Mouse (Mus musculus): ENCODE measurements around the gene Plekhg3. TPM values are rescaled to one million over a fixed set of nuclear protein-coding genes. Genes with fewer than 3 reads are reported as not detected.
A peak's percentile ranks its signal among the peaks of the same experiment; 100 is the strongest.

Plekhg3 gene
- total RNA-seq, 2 experiments from 2014 or later, result 13.6 to 18.5 TPM

- no peak for DNase-seq
These were observed 21.6 kb downstream of the Plekhg3 start for GRCm38 (mm10) chr12:76552321-76552720.

- no peak for DNase-seq
These were observed 22.3 kb downstream of the Plekhg3 start for GRCm38 (mm10) chr12:76552958-76553357.

GRCm38 (mm10) chr12:76553917-76554316 is 23.2 kb downstream of the Plekhg3 start:
- no peak for DNase-seq

- no peak for DNase-seq
These were observed 23.7 kb downstream of the Plekhg3 start for GRCm38 (mm10) chr12:76554392-76554791.

- DNase-seq, result no peak
These were observed 24.2 kb downstream of the Plekhg3 start for GRCm38 (mm10) chr12:76554871-76555386.

- DNase-seq, result no peak
These were observed 25.5 kb downstream of the Plekhg3 start for GRCm38 (mm10) chr12:76556187-76556586.

- no peak for DNase-seq
These were observed 26.2 kb downstream of the Plekhg3 start for GRCm38 (mm10) chr12:76556745-76557389.

GRCm38 (mm10) chr12:76558206-76558605 is 27.5 kb downstream of the Plekhg3 start:
- DNase-seq, result no peak

- no peak for DNase-seq
These were observed 31.5 kb downstream of the Plekhg3 start for GRCm38 (mm10) chr12:76562196-76562595.

- no peak for DNase-seq
These were observed 35.6 kb downstream of the Plekhg3 start for GRCm38 (mm10) chr12:76566284-76566683.

GRCm38 (mm10) chr12:76570221-76570940 is 39.7 kb downstream of the Plekhg3 start:
- no peak for DNase-seq

GRCm38 (mm10) chr12:76571266-76571665 is 40.6 kb downstream of the Plekhg3 start:
- no peak for DNase-seq

GRCm38 (mm10) chr12:76572261-76573251 is 41.9 kb downstream of the Plekhg3 start:
- DNase-seq, result no peak

GRCm38 (mm10) chr12:76573381-76573780 is 42.7 kb downstream of the Plekhg3 start:
- DNase-seq, result no peak

GRCm38 (mm10) chr12:76574815-76575214 is 44.1 kb downstream of the Plekhg3 start:
- DNase-seq, result no peak

GRCm38 (mm10) chr12:76576061-76576460 is 45.4 kb downstream of the Plekhg3 start:
- DNase-seq, result no peak

- no peak for DNase-seq
These were observed 46.1 kb downstream of the Plekhg3 start for GRCm38 (mm10) chr12:76576806-76577205.

GRCm38 (mm10) chr12:76577858-76578257 is 47.2 kb downstream of the Plekhg3 start:
- DNase-seq, result no peak

- no peak for DNase-seq
These were observed 47.8 kb downstream of the Plekhg3 start for GRCm38 (mm10) chr12:76578465-76578864.

- DNase-seq, result no peak
These were observed 49.1 kb downstream of the Plekhg3 start for GRCm38 (mm10) chr12:76579806-76580205.

- no peak for DNase-seq
These were observed 51.4 kb downstream of the Plekhg3 start for GRCm38 (mm10) chr12:76582139-76582538.

GRCm38 (mm10) chr12:76582841-76583240 is 52.1 kb downstream of the Plekhg3 start:
- DNase-seq, result peak; percentile 45
